Mouse (Mus musculus) kidney, embryonic 14.5 days (tissue): Measurements from ENCODE around the gene Hmcn1. TPM values are rescaled to one million over a fixed set of nuclear protein-coding genes. Genes with fewer than 3 reads are reported as not detected.

Experiments
- ATAC-seq: fragments of 200-750 bp; cut with Nextera tagmentation; 2 replicates; pipeline ENCODE4 v1.8.0; 2017; ENCODE audit warnings: moderate number of reproducible peaks, mild to moderate bottlenecking, moderate TSS enrichment, moderate library complexity; ENCODE audit not compliant: low FRiP score, low TSS enrichment
- H3K27ac ChIP-seq: fragments of 300-500 bp; sonication (generic); 2 replicates; pipeline ENCODE4 v1.5.1; 2014; ENCODE audit warnings: low read depth, mild to moderate bottlenecking, low read length, moderate library complexity, mixed read lengths
- H3K27me3 ChIP-seq: fragments of 300-500 bp; sonication (generic); 2 replicates; pipeline ENCODE4 v1.6.1; 2014; ENCODE audit warnings: mild to moderate bottlenecking, low read length; ENCODE audit not compliant: control insufficient read depth, insufficient read depth
- H3K36me3 ChIP-seq: fragments of 300-500 bp; sonication (generic); 2 replicates; pipeline ENCODE4 v1.6.1; 2014; ENCODE audit warnings: low read length, mixed read lengths; ENCODE audit not compliant: control insufficient read depth, insufficient read depth
- H3K4me1 ChIP-seq: fragments of 300-500 bp; sonication (generic); 2 replicates; pipeline ENCODE4 v1.6.1; 2014; ENCODE audit warnings: low read length, mixed read lengths; ENCODE audit not compliant: control insufficient read depth, insufficient read depth
- H3K4me2 ChIP-seq: fragments of 300-500 bp; sonication (generic); replicated peaks from 2 replicates; pipeline ENCODE4 v1.6.1; 2014; ENCODE audit warnings: low read depth, mild to moderate bottlenecking, low read length
- H3K4me3 ChIP-seq: fragments of 300-500 bp; sonication (generic); 2 replicates; pipeline ENCODE4 v1.5.1; 2014; ENCODE audit warnings: mild to moderate bottlenecking, low read length
- H3K9ac ChIP-seq: fragments of 300-500 bp; sonication (generic); 2 replicates; pipeline ENCODE4 v1.6.1; 2014; ENCODE audit warnings: low read depth, mild to moderate bottlenecking, low read length, moderate library complexity
- H3K9me3 ChIP-seq: fragments of 300-500 bp; sonication (generic); 2 replicates; pipeline ENCODE4 v1.6.1; 2016; ENCODE audit warnings: low read length; ENCODE audit not compliant: control insufficient read depth
- WGBS: fragments of 180-500 bp; shearing (Covaris S2); extraction: QIAGEN DNeasy Blood & Tissue Kit; methylation state at CpG from one replicate; pipeline ENCODE4 v1.1.7; 2014; 5-methylcytosine and 5-hydroxymethylcytosine counted together
- polyA plus RNA-seq: library from polyadenylated mRNA; unstranded; fragments of >200 nt; fragmentation: Nextera tagmentation; extraction: Ambion mirVana; gene quantifications from 2 replicates; pipeline ENCODE4 v1.2.1, GENCODE M21; 2014

Hmcn1 gene
- polyA plus RNA-seq, 1 experiment from 2014 or later = 34.0 TPM

- no peaks in the 10 kb centered on the region for H3K4me1 ChIP-seq
- ATAC-seq = no peak
- no peaks in the 10 kb centered on the region for H3K9me3 ChIP-seq
- H3K4me3 ChIP-seq = no peak overlapping the region
- no peaks in the 10 kb centered on the region for H3K36me3 ChIP-seq
- no peak overlapping the region for H3K27ac ChIP-seq
- H3K27me3 ChIP-seq = no peaks in the 10 kb centered on the region
- 72% methylated on average over 5 of the region's 5 CpGs for WGBS
- no peak overlapping the region for H3K4me2 ChIP-seq
- H3K9ac ChIP-seq = no peak overlapping the region
These were observed 168.8 kb downstream of the Hmcn1 start for GRCm38 (mm10) chr1:150824334-150825005.

- WGBS = 86% methylated on average over 11 of the region's 11 CpGs
- Histone ChIP-seq H3K36me3 (peaks cover 5% of the 10 kb centered on the region; the same call in 1 of the 2 replicates), H3K9ac (no peak overlapping the region), H3K4me2 (no peak overlapping the region), H3K4me1 (no peaks in the 10 kb centered on the region), H3K27me3 (no peaks in the 10 kb centered on the region), H3K27ac (no peak overlapping the region), H3K9me3 (no peaks in the 10 kb centered on the region), H3K4me3 (no peak overlapping the region)
- ATAC-seq = no peak
These were observed 177.0 kb downstream of the Hmcn1 start for GRCm38 (mm10) chr1:150816035-150816807.

- H3K4me3 ChIP-seq = no peak overlapping the region
- no peaks in the 10 kb centered on the region for H3K4me1 ChIP-seq
- no peak overlapping the region for H3K9ac ChIP-seq
- peak; percentile 69; the same call in 1 of the 2 replicates for ATAC-seq
- no peaks in the 10 kb centered on the region for H3K27me3 ChIP-seq
- peaks cover 5% of the 10 kb centered on the region; the same call in 1 of the 2 replicates for H3K36me3 ChIP-seq
- H3K27ac ChIP-seq = no peak overlapping the region
- no peak overlapping the region for H3K4me2 ChIP-seq
- 37% methylated on average over 4 of the region's 4 CpGs for WGBS
- H3K9me3 ChIP-seq = no peaks in the 10 kb centered on the region
These were observed 178.3 kb downstream of the Hmcn1 start for GRCm38 (mm10) chr1:150814917-150815316.

- Histone ChIP-seq H3K9ac (no peak overlapping the region), H3K4me3 (no peak overlapping the region), H3K36me3 (peaks cover 5% of the 10 kb centered on the region; the same call in 1 of the 2 replicates), H3K9me3 (no peaks in the 10 kb centered on the region), H3K4me1 (no peaks in the 10 kb centered on the region), H3K27ac (no peak overlapping the region), H3K27me3 (no peaks in the 10 kb centered on the region), H3K4me2 (no peak overlapping the region)
- ATAC-seq = no peak
These were observed 179.9 kb downstream of the Hmcn1 start for GRCm38 (mm10) chr1:150813381-150813780.

DNA sequence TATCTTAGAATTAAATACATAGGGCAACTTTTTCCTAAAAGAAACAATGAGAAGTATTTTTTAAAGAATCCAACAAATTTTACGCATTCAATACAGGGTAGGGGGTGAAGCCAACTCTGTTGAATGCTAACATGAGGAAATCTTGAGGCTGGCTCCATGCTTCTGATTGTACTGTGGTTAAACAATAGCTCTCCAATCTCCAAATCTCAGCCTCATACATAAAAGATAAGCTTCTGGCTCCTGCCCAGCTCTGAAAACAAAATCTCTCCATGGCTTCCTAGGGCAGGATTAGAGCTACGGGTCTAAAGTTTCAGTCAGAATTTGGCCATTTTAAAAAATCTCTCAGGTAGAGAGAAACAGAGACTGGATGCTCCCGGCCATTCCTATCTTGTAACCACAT is 186.4 kb downstream of the Hmcn1 start:
- no peak for ATAC-seq
- WGBS = 71% methylated on average over 3 of the region's 3 CpGs

DNA sequence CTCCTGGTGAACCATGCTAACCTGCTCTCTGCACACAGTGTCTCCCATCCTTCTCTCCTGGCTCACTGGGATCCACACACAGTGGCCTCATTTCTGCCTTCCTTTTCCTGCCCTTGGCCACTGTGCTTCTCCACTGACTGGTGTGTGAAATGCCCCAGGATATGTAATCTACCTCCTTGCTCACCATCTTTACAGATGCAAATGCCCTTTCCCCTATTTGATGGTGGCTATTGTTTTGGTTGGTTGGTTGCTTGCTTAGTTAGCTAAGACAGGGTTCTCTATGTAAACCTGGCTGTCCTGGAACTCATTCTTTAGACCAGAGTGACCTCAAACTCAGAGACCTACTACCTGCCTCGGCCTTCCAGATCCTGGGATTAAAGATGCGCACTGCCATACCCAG is 187.8 kb downstream of the Hmcn1 start:
- ATAC-seq = no peak
- no peak overlapping the region for H3K9ac ChIP-seq
- 93% methylated on average over 2 of the region's 2 CpGs for WGBS
- no peaks in the 10 kb centered on the region; the same call in 1 of the 2 replicates for H3K36me3 ChIP-seq
- H3K4me3 ChIP-seq = no peak overlapping the region
- no peak overlapping the region for H3K27ac ChIP-seq
- no peaks in the 10 kb centered on the region for H3K9me3 ChIP-seq
- no peaks in the 10 kb centered on the region for H3K27me3 ChIP-seq
- H3K4me1 ChIP-seq = no peaks in the 10 kb centered on the region
- no peak overlapping the region for H3K4me2 ChIP-seq

More for the DNA sequence above, 186.4 kb downstream of the Hmcn1 start:
- Histone ChIP-seq H3K36me3 (no peaks in the 10 kb centered on the region; the same call in 1 of the 2 replicates), H3K27ac (no peak overlapping the region), H3K9ac (no peak overlapping the region), H3K27me3 (no peaks in the 10 kb centered on the region), H3K4me1 (no peaks in the 10 kb centered on the region), H3K4me2 (no peak overlapping the region), H3K9me3 (no peaks in the 10 kb centered on the region), H3K4me3 (no peak overlapping the region)

DNA sequence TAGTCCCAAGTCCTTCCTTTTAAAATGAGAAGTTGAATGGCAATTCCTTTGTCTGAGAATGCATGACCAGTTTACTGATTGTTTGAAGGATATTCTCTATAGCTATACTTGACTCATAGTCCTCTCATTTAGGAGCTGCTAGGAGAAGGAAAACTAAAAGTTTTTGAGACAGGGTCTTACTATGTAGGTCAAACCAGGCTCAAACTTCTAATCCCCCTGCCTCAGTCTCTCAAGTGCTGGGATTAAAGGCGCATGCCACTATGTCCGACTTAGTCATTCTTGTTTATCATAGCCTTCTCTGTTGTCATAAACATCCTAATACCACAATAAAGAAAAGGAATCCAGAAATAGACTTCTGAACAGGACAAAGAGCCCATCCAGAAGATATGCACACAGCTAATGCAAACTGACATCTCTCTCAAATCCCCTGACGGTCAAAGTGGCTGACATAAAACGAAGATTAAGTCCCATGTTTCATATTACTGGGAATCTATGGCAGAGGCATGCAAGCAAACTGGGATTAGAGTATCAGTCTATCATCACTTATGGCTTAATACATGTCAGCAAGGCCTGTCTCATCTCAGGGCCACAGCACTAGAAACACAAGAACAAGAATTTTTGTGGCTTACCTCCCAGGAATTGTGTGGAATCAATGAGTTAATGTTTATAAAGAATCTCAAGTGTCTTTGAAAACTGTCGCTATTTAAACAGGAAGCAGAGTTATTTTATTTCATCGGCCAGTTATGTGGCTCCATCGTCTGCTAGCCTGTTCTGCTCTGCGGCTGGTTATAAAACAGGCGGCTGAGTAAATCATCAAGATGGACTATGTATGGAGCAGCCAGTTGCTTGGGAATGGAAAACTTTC is 188.8 kb downstream of the Hmcn1 start:
- no peak for ATAC-seq
- H3K27ac ChIP-seq = no peak overlapping the region
- 66% methylated on average over 9 of the region's 9 CpGs for WGBS
- no peaks in the 10 kb centered on the region for H3K9me3 ChIP-seq
- H3K9ac ChIP-seq = no peak overlapping the region
- H3K4me2 ChIP-seq = no peak overlapping the region
- no peaks in the 10 kb centered on the region for H3K27me3 ChIP-seq
- H3K4me3 ChIP-seq = no peak overlapping the region
- no peaks in the 10 kb centered on the region for H3K4me1 ChIP-seq
- no peaks in the 10 kb centered on the region; the same call in 1 of the 2 replicates for H3K36me3 ChIP-seq

DNA sequence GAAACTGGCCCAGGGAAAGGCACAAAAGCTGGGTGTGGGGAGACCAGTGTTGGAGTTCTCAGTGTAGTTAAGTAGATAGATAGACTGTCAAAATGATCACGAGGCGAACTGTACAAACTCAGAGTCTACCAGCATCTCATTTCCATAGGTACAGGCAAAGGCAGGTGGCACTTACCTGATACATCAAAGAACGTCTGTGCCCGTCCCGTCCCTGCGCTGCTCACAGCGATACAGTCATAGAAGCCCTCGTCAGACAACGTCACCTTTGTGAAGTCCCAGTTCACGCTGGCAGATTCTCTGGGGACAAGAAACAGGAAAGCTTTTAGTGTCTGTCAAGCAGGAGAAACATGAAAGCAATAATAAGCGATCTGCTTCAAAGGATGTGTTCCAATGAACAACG is 190.6 kb downstream of the Hmcn1 start:
- ATAC-seq = no peak
- Histone ChIP-seq H3K27ac (no peak overlapping the region), H3K4me2 (no peak overlapping the region), H3K27me3 (no peaks in the 10 kb centered on the region), H3K9ac (no peak overlapping the region), H3K4me1 (no peaks in the 10 kb centered on the region), H3K36me3 (peaks cover 5% of the 10 kb centered on the region; the same call in 1 of the 2 replicates), H3K4me3 (no peak overlapping the region), H3K9me3 (no peaks in the 10 kb centered on the region)
- 86% methylated on average over 12 of the region's 12 CpGs for WGBS
